Mouse (Mus musculus) right cerebral cortex, postnatal 25 days (tissue): ENCODE results near the gene H2-Aa.
"Not testable (repeated sequence)": the region's sequence is repeated elsewhere in the genome, so short reads cannot be mapped to it uniquely, and the experiment has no call there.

ENCODE experiments used
- DNase-seq: peaks from one replicate; pipeline ENCODE4 v3.0.0; 2022

H2-Aa gene

DNA sequence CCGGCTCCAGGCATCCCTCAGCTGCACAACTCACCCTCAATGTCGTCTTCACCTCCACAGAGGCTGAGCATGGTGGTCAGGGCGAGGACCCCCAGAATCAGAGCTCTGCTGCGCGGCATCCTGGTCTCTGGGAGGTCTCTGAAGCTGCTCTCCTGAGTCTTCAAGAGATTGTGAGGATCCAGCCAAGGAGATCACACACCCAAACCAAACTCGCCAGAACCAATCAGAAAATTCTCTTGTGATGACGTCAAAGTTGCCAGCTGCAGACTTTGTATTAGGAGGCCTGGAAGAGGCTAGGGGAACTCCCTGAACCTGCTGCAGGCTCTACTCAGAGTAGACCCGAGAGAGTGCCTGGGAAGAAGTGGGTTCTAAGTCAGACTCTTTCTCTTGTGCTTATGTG lies at the start of gene H2-Aa:
Gene H2-Aa (minus strand): TSS at position 176 of the 400 bp plus-strand sequence.
- peak; percentile 71 for DNase-seq

DNA sequence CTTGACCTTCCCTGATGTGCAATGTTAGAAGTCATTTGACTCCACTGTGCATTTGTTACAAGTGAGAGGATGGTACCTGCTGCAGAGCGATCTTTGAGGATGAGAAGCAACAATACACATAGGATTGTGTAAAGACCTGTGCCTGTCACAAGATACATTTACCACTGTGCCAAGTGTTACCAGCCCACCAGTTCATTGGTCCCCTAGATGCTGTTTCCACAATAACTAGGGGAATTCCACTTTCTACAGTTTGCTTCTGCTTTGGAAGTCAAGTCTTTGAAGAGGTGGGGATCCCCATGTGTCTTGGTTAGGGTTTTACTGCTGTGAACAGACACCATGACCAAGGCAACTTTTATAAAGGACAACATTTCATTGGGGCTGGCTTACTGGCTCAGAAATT lies 43.6 kb upstream of the H2-Aa start:
- DNase-seq = no peak

DNA sequence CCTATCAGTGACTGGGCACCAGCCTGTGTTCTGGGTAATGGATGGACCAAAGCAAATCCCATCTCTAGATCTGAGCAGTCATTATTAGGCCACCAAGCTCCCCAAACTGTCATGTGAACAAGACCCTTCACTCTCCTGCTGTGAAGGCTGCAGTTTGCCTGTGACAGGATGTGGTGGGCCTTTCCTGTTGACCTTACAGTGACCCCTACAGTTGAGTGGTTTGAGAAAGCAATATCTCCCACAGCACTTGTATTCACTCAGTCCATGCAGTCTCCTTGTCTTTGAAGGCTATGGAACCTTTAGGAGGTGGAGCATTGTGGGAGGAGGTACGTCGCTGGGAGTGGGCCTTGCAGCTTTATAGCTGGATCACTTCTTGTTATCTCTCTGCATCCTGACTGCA lies 42.2 kb upstream of the H2-Aa start:
- DNase-seq = no peak

DNA sequence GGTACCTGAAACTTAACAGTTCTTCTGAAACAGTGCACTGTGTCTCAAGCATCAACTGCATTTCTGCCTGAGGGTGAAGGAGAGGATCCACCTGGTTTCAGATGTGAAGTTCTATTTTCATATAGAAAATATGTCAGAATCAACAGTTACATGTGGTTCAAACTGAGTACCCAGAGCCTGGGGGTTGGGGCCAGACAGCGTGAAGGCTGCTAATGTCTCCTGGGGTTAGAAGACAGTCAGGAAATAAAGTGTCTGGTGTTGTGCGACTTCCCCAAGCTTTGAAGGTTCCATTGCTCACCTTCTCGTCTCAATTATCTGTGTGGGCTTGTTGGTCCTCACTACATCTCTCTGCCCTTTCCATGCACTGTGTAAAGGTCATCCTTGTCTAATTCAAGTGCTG lies 38.8 kb upstream of the H2-Aa start:
- DNase-seq = no peak

DNA sequence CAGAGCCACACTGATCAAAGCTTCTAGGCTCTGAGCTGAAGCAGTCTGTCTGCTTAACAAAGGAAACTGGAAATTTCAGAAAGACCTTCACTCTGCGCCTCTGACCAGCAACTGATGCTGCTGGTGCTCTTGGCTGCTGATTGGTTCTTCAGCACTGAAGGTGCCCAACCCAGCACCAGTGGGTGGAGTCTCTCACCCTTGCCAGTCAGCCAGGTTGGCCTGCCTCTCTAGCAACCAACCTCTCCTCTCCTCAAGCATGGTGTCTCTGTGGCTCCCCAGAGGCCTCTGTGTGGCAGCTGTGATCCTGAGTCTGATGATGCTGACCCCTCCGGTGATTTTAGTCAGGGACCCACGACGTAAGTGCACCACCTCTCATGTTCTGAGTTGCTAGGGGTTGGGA lies 37.8 kb upstream of the H2-Aa start, which contains the start of gene H2-Eb2:
Gene H2-Eb2 (plus strand): TSS at position 230 of the 400 bp plus-strand sequence.
- DNase-seq = no peak

DNA sequence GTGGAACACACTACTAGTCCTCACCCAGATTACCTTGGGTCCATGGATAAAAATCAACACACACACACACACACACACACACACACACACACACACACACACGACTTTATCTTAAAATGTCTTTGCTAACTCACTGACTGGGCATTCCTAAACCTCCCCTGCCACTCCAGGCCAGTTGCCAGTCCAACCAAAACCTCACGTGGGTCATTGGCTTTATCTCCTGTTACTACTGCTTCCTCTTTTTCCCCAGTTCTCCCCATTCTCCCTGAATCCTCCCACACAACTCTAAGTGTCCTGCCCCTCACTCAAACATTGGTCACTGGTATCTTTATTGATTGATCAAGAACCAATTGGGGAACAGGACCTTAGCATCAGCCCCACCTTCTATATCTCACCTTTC lies 29.7 kb upstream of the H2-Aa start:
- no peak for DNase-seq

DNA sequence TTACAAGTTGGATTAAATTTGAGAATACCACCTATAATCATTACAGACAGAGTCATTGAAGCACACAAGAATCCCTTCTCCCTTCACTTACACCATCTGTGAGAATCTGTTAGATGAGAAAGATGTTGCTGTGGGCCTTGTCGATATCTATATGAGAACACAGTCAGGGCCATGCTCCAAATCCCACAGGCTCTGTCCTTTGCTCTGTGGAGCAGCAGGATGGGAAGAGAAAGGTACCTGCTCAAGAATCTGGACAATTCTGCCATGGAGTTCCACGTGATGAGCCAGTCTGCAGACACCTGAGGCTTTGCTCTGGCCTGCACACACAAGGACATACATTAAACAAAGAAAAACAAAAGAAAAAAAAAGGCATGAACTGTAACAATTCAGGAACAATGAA lies 29.1 kb upstream of the H2-Aa start:
- no peak for DNase-seq

DNA sequence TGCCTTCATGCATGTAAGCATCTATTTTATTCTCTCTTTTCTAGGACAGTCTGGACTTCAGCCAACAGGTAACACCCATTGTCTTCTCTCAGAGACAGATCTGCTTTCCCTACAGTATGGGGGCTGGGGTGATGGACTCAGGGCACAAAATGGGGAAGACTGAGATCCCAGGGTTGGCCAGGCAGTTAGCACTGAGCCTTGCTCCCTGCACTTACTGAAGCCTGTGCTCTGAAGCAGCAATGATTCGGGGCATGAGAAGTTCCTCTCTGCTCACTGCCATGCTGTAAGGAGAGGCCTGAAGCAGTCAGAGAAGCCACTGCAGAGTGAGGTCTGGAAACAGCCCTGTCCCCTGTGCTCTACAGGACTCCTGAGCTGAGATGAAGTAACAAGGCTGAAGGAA lies 27.9 kb upstream of the H2-Aa start:
- no peak for DNase-seq

DNA sequence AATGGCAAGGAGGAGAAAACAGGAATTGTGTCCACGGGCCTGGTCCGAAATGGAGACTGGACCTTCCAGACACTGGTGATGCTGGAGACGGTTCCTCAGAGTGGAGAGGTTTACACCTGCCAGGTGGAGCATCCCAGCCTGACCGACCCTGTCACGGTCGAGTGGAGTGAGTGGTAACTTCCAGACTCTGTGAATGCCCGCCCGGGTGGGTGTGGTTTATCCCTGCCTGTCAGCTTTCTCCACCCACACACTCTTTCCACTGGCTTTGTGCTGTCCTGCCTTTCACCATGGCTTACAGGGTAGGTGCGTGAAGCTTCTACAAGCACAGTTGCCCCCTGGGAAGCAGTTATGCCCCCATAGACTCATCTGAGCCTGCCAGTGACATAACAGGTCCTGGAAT lies 26.7 kb upstream of the H2-Aa start:
- no peak for DNase-seq

DNA sequence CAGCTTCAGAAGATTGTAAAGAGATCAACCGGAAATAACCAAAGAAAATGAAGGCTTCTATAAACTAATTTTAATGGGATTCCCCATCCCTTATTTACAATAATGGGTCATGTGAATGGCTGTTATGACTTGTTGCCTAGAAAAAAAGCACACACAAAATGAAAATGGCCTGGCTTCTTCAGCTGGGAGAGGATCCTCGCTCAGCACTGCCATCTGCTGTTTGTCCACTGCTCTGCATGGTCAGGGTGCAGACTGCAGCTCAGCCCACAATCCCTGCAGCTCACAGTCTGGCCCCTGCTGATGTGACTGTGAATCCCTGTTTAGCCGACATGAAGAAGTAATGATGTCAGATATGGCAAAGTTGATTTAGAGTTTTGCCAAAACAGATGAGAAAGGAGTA lies 25.8 kb upstream of the H2-Aa start:
- DNase-seq = peak; percentile 64

DNA sequence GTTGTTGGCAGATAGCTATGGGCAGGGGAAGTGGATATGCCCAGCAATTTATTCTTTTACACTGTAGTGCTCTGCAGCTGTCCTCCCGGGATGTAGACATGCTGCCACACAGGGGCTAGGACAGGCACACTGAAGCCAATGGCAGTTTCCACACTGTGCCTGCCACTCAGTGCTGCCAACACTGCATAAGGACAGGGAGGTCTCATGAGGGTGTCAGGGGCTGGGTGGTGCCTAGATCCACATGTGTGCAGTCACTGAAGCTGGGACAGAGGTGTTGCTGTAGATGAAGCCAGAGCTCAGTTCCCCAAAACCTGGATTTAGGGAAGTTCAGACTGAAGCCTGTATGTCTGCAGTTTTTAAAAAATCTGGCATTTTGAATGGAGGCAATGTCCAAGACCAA lies 24.6 kb upstream of the H2-Aa start:
- no peak for DNase-seq

DNA sequence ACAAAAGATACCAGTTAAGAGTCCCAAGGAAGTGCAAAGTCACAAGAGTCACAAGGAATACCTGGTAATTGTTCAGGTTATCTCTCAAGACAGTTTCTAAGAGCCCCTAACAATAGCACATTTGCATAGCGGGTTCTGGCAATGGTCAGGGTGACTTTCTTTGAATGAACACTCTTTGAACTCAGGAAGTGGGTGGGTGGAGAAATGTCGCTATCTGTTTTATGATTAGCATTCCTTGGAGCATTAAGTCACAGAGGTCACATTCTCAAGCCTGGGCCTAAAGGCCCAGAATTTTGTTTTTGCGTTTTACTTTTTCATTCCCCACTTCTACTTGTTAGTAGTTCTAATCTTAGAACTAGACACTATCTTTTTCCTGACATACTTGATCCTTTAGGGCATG lies 22.9 kb upstream of the H2-Aa start:
- not testable (repeated sequence) for DNase-seq

DNA sequence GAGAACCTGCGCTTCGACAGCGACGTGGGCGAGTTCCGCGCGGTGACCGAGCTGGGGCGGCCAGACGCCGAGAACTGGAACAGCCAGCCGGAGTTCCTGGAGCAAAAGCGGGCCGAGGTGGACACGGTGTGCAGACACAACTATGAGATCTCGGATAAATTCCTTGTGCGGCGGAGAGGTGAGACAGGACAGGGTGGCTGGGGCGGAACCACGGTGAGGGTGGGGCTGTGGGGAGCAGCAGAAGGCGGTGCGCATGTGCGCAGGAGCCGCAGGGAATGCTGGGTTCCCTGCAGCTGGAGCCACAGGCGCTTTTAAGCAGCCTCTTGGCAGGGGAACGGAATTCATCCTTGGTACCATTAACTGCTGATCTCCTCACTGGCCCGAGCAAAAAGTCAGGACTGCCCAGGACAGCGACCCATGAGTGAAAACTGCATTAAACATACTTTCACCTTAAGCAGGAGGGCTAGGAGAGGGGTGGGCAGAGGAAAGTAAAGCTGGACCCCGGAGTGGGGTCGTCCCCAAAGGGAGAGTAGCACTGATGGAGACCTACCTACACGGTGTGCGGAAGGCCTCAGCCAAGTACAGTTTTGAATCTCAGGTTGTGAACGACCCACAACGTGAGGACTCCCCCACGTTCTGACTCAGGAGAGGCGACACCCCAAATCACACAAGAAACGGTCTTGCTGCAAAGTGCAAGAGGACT lies 22.2 kb upstream of the H2-Aa start:
- peak; percentile 78 for DNase-seq

DNA sequence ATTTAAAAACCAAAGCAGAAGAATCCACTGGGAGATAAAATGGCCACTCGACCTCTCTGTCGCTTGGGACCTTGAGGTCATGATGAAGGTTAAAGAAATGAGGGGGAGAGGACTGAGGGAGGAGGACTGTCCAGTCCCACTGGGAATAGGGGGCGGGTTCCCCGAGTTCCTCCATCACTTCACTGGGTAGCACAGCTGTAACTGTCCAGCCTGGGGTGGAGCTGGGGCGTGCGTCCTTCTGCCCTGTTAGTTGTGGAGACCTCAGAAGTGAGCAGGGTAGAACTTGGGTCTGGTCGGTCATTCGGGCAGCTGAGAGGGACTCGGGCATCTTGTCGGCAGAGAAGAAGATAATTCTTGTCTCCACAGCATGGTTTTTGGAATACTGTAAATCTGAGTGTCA lies 21.6 kb upstream of the H2-Aa start:
- DNase-seq = no peak

DNA sequence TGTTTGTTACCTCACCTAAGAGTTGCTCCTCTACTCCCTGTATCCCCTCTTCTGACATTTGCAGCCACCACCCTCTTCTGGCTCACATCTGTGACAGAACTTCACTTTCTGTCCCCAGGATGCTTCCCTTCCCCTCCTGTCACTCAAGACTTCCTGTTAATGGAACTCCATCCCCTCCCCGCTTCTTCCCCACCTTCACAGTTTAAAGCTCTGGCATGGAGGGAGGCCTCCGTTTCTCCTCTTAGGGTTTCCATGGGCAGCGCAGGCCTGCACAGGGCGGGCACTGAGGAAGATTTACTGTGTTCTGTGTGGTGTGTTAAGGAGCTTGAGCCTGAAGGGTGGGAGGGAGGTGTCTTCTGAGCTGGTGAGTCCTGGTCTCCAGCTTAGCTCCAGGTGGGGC lies 20.5 kb upstream of the H2-Aa start:
- no peak for DNase-seq

DNA sequence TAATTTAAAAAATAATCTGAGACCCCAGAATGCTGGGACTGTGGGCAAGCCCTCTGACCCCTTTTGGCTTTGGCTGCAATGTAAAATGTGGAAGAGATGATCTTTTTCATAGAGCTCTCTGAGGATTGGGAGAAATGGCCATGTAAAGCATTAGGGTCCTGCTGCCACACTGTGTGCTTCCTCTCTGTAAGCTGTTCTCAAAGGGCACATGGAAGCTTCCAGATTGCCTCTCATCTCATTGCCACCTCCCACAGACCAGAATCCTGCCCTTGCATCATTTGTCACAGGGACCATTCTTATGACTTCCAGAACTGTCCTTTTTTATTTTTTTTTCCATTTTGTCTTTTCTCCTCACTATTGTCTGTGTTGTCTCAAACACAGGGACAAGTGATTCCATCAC lies 19.6 kb upstream of the H2-Aa start:
- no peak for DNase-seq

DNA sequence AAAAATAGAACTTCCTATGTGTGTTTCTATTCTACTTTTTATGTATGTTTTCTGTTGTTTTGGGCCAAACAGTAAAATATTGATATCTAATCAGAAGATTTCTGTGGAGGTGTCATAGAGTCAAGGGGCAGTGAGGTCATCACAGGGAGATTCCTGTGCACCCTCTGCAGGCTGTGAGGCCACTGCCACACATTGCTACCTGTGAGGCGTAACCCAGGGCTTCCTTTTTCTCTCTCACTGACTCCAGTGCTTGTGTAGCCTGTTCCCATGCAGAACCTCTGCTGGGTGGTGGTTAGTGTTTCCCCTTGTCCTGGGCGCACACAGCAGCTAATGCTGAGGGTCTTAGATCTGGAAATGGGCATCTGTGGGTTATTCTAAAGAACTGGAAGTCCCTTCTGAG lies 18.8 kb upstream of the H2-Aa start:
- DNase-seq = no peak

DNA sequence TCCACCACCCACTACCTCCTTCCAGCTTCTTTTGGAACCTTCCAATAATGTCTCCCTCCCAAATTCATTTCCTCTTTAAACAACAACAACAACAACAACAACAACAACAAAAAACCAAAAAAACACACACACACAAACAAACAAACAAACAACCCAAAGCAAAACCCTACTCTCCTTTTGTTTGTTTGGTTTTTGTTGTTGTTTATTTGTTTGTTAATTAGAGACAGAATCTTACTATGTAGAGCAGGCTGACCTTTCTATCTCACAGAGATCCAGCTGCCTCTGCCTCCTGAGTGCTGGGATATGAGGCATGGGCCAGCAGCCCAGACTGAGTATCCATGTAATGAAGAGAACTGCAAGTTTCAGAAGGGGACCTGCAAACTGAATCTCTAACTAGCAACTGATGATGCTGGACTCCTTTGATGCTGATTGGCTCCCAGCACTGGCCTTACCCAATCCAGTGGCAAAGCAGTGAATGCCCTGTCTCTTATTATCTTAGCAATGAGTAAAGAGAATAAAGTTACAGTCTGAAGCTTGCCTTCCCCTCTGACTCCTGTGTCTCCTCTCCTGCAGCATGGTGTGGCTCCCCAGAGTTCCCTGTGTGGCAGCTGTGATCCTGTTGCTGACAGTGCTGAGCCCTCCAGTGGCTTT lies 17.9 kb upstream of the H2-Aa start, which contains the start of gene H2-Eb1:
Gene H2-Eb1 (plus strand): TSS at position 488 of the 651 bp plus-strand sequence.
- DNase-seq = peak; percentile 81

DNA sequence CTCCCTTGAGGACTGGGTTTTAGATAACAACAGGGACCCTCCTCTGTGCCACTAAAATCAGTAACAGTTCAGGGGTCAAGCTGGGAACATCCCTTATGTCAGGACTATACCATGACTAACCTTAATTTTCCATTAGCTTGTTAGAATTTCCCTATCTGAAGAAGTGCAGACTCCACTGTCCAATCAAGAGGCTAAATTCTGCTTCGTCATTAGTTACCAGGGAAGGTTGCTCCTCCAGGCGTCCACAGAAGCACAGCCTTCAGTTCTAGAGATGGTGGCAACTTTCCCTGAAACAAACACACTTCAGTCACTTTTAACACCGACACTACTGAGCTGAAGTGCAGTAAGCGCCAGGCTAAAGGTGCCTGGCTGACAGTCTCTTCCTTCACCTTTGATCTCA lies 17.1 kb upstream of the H2-Aa start:
- peak; percentile 37 for DNase-seq

DNA sequence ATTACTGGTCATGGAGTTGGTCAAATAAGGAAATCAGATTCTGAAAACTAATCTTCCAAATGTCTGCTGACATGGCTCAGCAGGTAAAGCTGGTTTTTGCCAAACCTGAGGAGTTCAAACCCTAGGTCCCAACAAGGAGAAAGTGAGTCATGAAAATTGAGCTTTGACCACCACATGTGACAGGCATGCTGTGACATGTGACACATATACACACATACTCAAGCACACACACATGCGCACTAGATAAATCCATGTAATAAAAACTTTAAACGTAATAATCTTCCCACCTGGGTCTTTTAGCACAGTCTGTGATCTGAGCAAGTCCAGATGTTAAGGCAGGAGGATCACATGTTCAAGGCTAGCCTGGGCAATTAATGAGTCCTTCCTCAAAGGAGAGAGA lies 16.2 kb upstream of the H2-Aa start:
- no peak for DNase-seq

DNA sequence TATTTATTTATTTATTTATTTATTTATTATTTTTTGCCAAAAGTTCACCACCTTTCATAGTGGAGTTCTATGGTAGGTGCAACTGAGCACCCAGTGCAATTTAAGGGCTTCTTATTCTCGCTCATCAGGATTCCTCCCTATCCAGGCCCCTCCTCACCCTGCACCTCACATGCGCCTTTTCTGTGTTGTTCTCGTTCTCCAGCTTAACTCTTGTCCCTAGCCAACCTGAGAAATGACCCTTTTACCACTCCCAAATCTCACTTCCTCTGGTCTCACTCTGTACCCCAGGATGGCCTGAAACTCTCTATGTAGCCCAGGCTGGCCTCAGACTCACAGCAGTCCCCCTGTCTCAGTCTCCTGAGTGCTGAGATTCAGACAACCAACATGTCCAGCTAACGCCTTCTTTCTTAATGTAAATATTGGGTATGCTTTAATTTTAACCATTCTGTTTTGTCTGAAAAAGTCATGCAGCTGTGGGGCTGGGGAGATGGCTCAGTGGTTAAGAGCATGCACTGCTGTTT lies 14.1 kb upstream of the H2-Aa start:
- no peak for DNase-seq

DNA sequence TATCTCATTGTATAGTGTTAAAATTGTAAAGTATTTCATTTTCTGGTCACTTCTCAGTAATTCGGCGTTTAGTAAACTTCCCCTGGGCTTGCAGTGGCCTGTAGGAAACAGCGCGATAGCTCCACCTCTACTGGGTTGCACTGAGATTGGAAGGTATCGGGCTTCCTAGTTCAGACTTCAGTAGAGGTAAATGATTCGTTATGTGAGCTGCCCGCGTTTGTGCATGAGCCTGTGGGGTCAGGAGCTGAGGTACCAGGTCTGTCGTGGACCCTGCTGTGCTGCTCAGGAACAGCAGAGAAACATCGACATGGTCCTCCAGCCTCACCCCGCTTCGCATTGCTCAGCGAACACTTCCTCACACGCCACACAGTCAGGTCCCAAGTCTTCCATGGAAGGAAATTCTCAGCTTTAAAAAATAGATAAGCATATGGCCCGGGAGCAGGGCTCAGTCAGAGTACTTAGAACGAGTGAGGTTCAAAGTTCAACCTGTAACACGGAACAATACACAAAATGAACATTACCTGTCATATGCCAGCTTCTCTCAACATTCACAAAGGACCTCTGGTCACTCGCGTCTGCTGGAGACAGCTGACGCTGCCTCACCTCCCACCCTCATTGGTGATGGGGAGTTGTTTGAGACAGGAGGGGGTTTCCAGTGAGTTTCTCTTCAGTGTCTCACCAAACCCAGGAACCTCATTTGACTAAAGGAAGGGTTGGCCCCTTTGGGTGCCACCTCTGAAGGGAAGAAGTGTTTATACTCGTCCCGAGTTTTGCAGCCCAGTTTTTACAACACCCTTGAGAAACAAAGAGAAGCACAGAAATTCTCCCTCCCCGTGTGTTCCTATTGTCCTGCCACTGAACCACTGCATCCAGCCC lies 13.3 kb upstream of the H2-Aa start:
- DNase-seq = no peak

DNA sequence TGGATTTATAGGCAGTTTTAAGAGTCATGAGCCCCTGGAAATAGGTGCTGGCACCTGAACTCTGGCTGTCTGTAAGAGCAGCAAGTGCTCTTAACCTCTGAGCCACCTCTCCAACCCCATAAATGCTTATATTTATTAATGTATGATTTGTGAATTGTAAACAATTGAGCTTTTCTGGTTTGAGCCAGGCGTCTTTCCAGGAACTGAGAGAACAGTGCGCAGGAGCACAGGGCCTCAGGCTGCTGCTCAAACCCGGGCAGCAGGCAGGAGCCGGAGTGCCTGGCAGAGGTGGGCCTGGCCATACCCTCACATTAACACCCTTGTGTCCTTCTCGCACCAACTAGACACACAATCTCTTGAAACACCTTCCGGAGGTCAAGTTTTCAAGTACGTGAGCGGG lies 12.4 kb upstream of the H2-Aa start:
- DNase-seq = no peak

DNA sequence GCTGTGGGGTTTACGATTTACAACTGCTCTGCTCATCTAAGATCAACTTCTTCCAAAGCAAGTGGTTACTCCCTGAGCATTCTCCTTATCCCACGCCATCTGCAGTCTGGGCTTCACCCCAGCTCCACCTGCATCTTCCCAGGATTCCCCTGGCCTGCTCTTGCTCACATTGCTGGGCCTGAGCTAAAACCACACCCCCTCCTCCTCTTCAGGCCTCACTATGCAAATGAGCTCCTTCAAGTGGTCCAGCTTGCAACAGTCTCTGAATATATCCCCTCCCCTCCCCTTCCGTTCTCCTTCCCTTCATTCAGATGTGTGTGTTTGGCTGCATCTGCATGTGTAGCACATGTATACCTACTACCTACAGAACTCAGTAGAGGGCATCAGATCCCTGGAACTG lies 11.7 kb upstream of the H2-Aa start:
- no peak for DNase-seq
